Mouse (Mus musculus): ENCODE results near the gene Exoc2. TPM values are rescaled to one million over a fixed set of nuclear protein-coding genes. Genes with fewer than 3 reads are reported as not detected.

The Exoc2 gene
- total RNA-seq, 2 experiments from 2014 or later: 15.6 to 16.1 TPM

DNA sequence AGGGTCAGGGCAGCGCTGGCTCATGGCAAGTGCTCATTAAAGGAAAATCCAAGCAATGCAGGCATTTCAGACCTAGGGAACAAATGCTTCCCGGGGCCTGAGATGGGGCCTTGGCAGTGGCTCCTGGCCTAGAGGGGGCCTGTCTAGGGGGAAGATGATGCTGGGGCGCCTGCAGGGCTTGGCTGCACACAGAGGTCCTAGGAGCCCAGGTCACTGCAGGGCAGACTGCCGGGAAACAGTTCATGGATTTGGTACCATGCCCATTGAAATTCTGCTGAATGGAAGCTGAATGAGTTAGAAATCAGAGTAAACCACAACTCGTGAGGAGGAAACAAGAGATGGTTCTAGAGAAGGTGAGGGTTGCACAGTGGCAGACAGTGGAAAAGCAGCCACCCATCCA lies 183.9 kb downstream of the Exoc2 start:
- intact Hi-C loops (cut with DNase I): no loop called here
- no peak for DNase-seq (ENCODE audit: low spot score)

GRCm38 (mm10) chr13:30788421-30788820 lies 185.5 kb downstream of the Exoc2 start:
- no peak for DNase-seq (ENCODE audit: low spot score)
- intact Hi-C loops (cut with DNase I): no loop called here

GRCm38 (mm10) chr13:30787960-30788359 lies 185.9 kb downstream of the Exoc2 start:
- intact Hi-C loops (cut with DNase I): no loop called here
- DNase-seq (ENCODE audit: low spot score): no peak

GRCm38 (mm10) chr13:30787556-30787955 lies 186.3 kb downstream of the Exoc2 start:
- no peak for DNase-seq (ENCODE audit: low spot score)
- intact Hi-C loops (cut with DNase I): no loop called here

GRCm38 (mm10) chr13:30787036-30787320 lies 186.9 kb downstream of the Exoc2 start:
- intact Hi-C loops (cut with DNase I): no loop called here
- DNase-seq (ENCODE audit: low spot score): no peak

GRCm38 (mm10) chr13:30786235-30787035 lies 187.5 kb downstream of the Exoc2 start:
- DNase-seq (ENCODE audit: low spot score): no peak
- intact Hi-C loops (cut with DNase I): no loop called here

- intact Hi-C loops (cut with DNase I): no loop called here
- DNase-seq (ENCODE audit: low spot score): no peak
Observed at GRCm38 (mm10) chr13:30785423-30786040, 188.4 kb downstream of the Exoc2 start.

DNA sequence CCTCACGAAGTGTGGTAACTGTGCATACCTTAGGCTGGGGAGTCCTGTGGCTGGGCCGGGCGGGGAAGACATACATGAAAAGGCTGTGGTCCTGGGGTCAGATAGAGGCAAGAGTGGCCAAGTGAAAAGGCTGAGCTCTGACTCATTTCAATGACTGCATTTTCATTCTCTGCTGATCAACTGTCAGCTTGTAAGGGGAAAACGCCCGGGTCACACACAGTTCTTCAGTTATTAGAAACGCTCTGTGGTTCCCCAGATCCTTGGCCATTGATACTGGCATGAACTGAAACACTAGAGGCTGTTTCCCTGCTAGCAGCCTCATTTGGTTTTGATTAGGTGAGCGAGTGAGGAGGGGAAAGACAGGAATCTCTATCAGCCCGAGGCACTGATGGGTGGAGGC lies 191.5 kb downstream of the Exoc2 start:
- DNase-seq (ENCODE audit: low spot score): no peak
- intact Hi-C loops (cut with DNase I): no loop called here

GRCm38 (mm10) chr13:30781905-30782304 lies 192.0 kb downstream of the Exoc2 start:
- DNase-seq (ENCODE audit: low spot score): no peak

DNA sequence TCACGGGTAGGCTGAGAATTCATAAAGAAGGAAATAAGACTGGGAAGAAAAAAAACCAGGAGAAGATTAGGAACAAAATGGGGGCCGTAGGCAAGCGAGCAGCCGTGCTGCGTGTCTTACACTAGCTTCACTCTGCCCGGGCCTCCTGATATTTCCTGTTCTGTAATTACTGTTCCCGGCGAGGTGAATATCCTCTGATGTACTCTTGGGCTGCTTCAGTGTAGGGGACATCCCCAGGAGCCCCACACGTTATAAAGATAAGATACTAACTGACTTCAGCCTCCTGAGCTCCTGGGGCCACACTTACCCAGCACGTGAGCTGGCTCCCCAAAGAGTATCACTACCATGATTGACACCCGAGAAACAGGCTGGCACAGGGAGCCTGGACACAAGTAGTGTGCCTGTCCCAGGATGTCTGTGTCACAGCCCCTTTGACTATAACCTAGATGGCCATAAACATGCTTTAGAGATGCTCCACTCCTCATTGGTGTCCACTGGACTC lies 196.2 kb downstream of the Exoc2 start:
- intact Hi-C loops (cut with DNase I): no loop called here

More at GRCm38 (mm10) chr13:30781905-30782304, 192.0 kb downstream of the Exoc2 start:
- intact Hi-C loops (cut with DNase I): no loop called here

GRCm38 (mm10) chr13:30776021-30776420 lies 197.9 kb downstream of the Exoc2 start:
- intact Hi-C loops (cut with DNase I): no loop called here
- no peak for DNase-seq (ENCODE audit: low spot score)

More for the DNA sequence above, 196.2 kb downstream of the Exoc2 start:
- DNase-seq (ENCODE audit: low spot score): no peak

DNA sequence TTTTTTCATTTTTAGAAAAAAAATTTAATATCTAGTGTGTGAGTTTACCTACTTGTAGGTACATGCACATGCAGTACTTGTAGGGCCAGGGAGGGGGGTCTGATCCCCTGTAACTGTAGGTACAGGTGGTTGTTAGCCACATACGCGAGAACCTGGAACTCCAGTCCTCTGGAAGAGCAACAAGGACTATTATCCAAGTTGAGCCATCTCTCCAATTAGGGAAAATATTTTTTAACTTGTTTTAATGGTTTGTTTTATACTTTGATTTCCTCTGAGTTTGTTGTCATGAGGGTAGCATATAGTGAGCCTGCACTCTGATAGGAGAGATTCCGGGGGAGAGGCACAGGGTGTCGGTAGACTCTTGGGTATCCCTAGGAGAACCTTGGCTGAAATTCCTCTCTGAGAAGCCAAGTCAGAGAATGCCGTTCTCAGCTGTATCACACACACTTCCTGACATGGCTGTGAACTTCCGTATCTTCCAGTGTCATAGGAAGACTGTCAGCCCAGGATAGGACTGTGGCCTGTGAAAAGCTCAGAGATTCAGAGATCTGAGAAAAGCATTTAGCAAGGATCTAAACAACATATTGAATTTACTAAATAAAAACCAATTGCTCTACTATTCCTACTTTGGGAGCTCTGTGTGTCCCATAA lies 206.3 kb downstream of the Exoc2 start:
- DNase-seq (ENCODE audit: low spot score): no peak
- intact Hi-C loops (cut with DNase I): no loop called here

DNA sequence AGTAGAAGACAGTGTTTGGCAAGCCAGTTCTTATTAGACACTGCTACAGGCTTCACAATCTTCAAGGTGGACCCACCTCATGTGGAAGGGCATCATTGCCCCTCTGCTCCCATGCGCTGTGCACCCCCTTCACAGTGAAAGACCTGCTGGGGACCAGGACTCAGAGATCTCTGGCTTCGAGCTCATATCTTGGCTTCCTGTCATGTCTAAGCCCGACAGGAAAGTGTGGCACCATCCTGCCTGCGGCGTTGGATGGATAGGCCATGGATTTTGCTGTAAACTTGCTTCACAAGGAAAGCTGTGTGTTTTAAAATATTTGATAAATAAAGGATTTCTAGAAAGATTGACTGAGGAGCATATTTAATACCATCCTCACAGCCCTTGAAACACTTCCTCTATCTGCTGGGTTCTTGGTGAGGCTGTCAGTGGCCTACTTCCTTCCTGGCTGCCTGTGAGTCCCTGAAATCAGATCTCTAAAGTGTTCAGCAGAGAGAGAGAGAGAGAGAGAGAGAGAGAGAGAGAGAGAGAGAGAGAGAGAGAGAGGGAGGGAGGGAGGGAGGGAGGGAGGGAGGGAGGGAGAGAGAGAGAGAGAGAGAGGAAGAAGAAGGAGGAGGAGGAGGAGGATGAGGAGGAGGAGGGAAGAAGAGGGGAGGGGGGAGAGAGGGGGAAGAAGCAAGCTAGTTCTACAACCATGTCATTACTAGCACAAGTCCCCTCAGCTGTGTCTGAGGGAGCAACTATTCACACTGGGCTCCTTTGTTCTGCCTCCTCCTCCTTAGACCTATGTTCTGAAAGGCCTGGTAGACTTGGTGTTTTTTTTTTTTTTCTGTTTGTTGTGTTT lies 207.0 kb downstream of the Exoc2 start:
- no peak for DNase-seq (ENCODE audit: low spot score)
- intact Hi-C loops (cut with DNase I): no loop called here

DNA sequence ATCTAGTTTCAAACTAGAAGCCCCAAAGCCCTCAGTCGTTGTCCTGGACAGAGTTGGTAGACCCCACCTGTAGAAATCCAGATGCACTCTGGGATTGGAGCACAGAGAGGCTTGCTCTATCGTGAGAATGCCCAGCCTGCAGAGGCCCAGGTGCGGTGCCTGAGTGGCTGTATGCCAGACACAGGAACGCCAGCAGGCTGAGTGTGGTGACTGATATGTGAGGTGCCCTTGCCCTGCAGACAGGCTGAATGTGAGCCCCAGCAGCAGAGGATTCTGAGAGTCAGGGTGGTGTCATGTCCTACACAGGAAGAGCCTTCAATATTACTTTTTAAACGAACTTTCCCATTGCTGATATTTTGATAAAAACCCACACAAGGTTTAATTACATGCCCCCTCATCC lies 208.0 kb downstream of the Exoc2 start:
- intact Hi-C loops (cut with DNase I): no loop called here
- no peak for DNase-seq (ENCODE audit: low spot score)

- intact Hi-C loops (cut with DNase I): no loop called here
- DNase-seq (ENCODE audit: low spot score): no peak
Observed at GRCm38 (mm10) chr13:30764014-30764740, 209.7 kb downstream of the Exoc2 start.

Other genes with a start within 250 kb of the Exoc2 start
- gene Irf4, start 224.9 kb downstream of the Exoc2 start, total RNA-seq (2021): 1 to 10 TPM in 1 of 2 experiments, under 1 TPM in 1; 0.99 to 1.3 TPM
- not detected for gene Hus1b, start 26.3 kb downstream of the Exoc2 start, total RNA-seq (2021)
- not detected for gene Gm5447, start 111 bp upstream of the Exoc2 start, total RNA-seq (2021)